Mouse (Mus musculus) ES-Bruce4 (cell line): ENCODE data around the gene Dap.

Experiments used
- CTCF ChIP-seq: IDR thresholded peaks from one replicate; pipeline ENCODE4 v1.8.1; 2011; ENCODE audit warnings: low read depth, low read length
- EP300 ChIP-seq: IDR thresholded peaks from 2 replicates; pipeline ENCODE4 v1.6.1; 2011; ENCODE audit warnings: low read depth, low read length; ENCODE audit not compliant: insufficient read depth
- POLR2A ChIP-seq: IDR thresholded peaks from one replicate; pipeline ENCODE4 v1.8.1; 2011; ENCODE audit warnings: low read length; ENCODE audit not compliant: insufficient read depth

- TF ChIP-seq CTCF: no peak
- no peak for TF ChIP-seq POLR2A
- no peak for TF ChIP-seq EP300
Measured at GRCm38 (mm10) chr15:31261094-31261493, 37.0 kb downstream of the Dap start.
